Mouse (Mus musculus): ENCODE measurements at regions not wholly inside any gene's neighbourhood (a gene's known extent, or its start where the extent isn't known, plus 50 kb on each side); places are given as distances from the start of the nearest gene placed in this dataset.

GRCm38 (mm10) chr17:9929448-9930088 lies 260.1 kb upstream of the Pabpc6 start:
- TF ChIP-seq CTCF (conservative IDR thresholded peaks at IDR 0.05; ENCODE audit: low read length) (no peak), POU5F1 (IDR thresholded peaks at IDR 0.05; ENCODE audit: borderline replicate concordance, low read length) (no peak)
